Mouse (Mus musculus) lung, postnatal 14 days (tissue): ENCODE measurements around the gene Rasgef1b.

ENCODE experiments used
- DNase-seq: peaks from one replicate; pipeline ENCODE4 v3.0.0; 2021

Gene Rasgef1b

GRCm38 (mm10) chr5:99728649-99729212 is at the start of gene Rasgef1b:
Gene Rasgef1b, minus strand, starts transcription at chr5:99729065.
- DNase-seq: peak; percentile 73

GRCm38 (mm10) chr5:99775342-99775741 is 46.5 kb upstream of the Rasgef1b start:
- DNase-seq: no peak

DNA sequence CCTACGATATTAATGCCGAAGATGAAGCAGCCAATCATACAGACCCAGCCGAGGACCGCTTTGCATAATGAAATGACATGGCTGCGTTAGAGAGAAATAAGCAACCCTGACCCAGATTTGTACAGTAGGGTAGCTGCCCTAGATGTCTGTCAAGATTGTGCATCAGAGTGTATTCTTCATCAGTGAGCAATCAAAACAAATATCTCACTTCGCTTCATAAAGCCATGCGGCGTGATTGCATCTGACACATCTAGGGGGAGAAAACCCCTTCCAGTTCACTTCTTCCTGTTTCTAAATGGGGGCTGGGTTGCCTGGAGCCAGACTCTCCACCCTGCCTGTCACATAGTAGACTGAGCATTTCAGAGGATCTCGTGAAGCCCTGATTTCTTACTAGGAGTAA is 44.4 kb upstream of the Rasgef1b start:
- DNase-seq: no peak

DNA sequence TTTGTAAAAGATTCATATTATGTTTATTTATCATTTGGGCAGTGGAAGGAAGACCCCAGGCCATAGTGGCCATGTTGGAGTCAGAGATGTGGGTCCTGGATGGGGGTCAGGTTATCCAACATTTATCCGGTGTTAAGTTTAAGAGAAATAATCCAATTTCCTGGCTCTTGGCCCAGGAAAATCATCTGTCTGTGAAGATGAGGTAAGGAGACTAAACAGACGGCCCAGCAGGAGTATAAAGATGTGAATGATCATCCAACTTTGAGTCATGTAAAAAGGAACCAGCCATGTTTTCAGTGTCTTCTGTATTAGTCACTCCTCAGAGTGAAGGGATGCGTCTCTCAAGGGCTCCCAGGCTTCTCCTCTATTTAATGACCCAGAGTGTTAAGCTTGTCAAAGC is 35.4 kb upstream of the Rasgef1b start:
- no peak for DNase-seq

- DNase-seq: no peak
Measured at GRCm38 (mm10) chr5:99758859-99759258, 30.0 kb upstream of the Rasgef1b start.

- DNase-seq: no peak
Measured at GRCm38 (mm10) chr5:99753843-99754242, 25.0 kb upstream of the Rasgef1b start.

- no peak for DNase-seq
Measured at GRCm38 (mm10) chr5:99753368-99753767, 24.5 kb upstream of the Rasgef1b start.

DNA sequence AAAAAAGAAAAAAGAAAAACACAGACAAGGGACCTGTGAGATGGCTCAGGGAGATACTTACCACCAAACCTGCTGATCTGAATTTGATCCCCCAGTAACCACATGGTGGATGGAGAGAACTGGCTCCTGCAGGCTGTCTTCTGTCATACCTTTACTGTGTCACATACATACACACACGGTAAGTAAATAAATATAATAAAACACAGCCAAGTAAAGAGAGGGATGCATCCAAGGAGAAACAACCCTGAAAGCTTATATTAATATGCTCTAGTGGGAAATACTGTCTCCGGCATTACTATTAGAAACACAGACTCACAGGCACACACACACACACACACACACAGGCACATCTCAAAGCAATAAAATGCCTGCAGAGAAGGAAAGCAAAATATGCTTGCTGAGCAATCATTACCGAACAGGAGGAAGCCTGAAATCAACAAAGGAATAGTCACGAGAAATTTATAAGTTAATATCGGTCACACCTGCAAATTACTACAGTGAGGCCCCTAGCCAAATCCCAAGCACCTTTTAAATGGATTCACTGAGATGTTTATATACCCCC is 23.9 kb upstream of the Rasgef1b start:
- DNase-seq: no peak

- DNase-seq: no peak
Measured at GRCm38 (mm10) chr5:99748417-99748816, 19.6 kb upstream of the Rasgef1b start.

DNA sequence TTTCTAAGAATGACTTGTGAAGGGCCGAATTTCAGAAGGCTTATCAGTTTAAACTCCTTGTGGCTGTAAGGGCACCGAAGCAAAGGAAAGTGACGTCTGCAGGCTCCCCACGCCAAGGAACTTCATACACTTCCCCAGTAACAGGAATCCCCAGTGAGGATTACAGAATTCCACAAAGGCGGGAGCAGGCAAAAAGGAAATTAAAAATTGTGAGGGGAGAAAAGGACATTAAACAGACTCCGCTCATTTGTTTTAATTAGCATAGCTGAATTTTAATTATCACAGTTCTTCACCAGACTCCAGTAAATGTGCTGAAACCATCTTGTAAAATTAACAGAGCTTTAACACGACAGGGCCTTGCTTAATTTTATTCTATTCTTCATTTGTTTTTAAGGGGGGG is 17.2 kb upstream of the Rasgef1b start:
- no peak for DNase-seq

DNA sequence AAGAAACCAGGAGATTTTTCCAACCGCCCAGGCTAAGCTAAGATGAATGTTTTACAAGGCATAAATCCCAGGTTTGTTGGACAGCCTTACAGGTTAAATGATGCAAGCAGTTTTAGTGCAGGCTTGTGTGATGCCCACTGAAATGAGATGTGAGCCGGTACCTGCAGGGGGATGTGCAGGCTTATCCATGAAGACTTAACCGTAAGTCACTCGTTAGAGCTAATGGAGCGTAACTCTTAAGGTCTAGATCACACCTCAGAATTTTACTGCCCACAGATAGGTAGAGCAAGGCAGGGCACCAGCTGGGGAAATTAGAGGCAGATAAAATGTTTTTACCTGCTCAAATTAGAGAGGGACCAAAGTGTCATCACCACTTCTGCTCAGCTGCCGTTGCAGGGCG is 14.0 kb upstream of the Rasgef1b start:
- no peak for DNase-seq

DNA sequence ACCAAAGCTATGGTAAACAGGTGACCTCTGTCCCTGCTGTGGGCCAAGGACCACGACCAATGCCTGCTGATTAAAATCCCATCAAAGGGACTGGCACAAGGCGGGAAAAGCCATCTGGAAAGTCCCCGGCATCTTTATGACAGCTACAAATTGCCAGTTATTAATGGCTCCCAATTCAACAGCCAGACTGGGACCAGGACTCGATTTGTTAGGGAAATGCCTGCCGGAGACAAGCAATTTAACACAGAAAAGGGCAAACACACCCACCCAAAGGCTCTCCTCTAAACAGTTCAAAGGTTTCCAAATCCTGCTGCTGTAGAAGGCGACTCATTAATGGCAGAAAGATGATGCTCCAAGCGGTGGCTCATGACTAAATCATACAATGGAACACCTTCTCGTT is 13.2 kb upstream of the Rasgef1b start:
- DNase-seq: no peak

DNA sequence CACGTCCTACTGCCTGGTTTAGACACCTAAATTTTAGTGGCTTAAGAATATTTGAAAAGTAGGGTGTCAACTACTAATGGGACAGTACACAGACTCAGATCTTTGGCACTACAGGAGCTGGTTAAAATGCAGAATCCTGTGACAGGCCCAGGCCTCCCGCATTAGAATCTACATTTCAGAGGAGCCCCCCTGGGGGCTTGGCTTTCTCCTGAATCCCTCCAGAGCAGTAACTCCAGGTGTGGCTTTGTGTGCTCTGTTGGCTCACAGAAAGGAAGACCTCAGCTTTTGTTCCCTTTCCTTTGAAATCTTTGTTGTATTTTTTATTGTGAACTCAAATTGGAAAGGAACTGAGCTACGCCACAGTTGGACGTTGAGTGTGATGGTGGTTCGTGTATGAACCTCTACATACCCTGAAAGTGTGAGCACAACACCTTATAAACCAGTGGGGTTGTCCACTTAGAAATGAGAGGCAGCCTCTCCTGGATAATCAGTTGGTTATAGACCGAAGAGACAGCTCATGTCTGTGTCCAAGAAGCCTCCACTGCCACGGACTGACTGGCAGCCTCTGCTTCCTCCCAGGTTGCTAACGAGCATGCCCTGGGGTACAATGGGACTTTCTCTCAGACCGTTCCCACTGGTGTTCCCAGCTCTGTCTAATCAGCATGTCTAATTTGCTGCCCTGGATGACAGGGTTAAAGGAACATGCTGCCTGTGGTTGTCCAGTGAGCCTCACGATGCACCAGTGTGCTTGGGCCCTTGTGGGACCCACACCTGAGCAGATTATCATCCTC is 9.3 kb upstream of the Rasgef1b start:
- DNase-seq: no peak

DNA sequence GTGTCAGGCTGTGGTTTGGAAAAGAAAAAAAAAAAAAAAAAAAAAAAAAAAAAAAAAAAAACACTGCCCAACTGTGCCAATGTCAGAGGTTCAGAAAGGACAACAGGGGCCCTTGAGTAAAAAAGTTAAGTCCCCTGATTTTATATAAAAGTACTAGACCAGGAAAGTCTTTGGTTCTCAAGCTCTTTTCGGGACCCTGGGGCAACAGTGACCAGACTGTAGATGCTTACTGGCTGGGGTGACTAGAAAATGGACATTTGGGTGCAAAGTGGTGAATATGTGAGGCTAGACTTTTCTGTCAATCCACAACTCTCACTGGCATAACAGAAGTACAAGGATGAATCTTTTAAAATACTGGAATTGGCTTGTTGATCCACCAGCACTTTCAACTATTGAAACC is 1.1 kb upstream of the Rasgef1b start:
- DNase-seq: no peak

DNA sequence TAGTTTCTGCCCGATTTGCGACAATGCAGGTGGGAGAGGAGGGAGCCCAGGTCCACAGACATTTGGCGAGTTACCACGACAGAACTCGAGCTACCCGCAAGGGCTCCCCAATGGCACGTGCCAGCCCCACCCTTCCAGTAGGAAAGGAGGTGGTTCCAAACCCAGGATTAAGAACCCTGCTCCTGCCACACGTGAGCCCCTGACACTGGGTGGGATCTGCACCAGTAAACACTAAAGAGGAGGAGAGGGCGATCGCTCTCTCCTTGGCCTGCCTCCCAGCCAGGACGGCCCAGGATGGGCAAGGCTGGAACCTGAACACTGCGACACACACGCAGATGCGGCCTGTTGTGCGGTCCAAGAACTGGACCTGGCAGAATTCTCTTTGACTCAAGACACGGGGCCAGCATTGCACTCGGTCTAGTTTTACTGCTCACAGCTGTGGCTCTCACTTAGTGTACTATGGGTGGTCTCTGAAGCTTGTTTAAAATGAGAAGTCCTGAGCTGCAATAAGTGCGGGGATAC is 557 bp upstream of the Rasgef1b start:
- peak; percentile 8 for DNase-seq

DNA sequence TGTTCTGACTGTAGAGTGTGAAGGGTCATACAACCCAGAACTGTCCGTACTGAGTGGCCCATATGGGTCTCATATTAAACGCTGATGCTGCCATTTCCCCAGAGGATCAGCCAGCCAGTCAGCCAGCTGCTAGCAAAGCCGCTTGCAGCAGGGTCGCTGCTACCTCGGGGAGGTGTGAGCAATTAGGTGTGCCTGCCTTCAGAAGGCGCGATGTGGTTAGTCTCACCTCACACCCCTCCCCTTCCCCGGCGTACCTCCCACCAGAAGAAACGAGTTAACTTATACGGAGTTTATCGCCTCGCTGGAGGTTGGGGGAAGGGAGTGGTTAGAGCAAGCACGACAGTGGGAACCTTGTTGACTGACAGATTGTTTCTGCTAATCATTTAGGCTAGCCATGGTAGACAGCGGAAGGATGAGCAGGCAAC is 826 bp downstream of the Rasgef1b start:
- peak; percentile 2 for DNase-seq

DNA sequence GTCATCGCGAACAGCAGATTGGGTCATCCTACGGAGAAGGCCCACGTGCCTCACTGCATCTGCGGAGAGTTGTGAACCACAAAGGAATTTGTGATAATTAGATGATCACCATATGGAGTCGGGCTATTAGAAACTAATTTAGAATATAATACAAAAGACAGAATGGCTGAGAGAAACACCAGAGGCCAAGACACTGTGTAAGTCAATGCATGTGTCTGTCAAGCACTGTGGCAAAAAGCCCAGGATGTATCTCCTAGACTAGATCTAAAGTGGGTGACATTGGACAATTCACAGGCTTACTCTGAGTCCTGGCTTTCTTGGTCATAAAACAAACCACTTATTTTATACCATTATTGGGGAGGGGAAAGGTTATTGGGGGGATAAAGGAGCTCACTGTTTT is 4.9 kb downstream of the Rasgef1b start:
- DNase-seq: no peak

- no peak for DNase-seq
Measured at GRCm38 (mm10) chr5:99722310-99722709, 6.6 kb downstream of the Rasgef1b start.

- DNase-seq: no peak
Measured at GRCm38 (mm10) chr5:99720554-99720953, 8.3 kb downstream of the Rasgef1b start.

DNA sequence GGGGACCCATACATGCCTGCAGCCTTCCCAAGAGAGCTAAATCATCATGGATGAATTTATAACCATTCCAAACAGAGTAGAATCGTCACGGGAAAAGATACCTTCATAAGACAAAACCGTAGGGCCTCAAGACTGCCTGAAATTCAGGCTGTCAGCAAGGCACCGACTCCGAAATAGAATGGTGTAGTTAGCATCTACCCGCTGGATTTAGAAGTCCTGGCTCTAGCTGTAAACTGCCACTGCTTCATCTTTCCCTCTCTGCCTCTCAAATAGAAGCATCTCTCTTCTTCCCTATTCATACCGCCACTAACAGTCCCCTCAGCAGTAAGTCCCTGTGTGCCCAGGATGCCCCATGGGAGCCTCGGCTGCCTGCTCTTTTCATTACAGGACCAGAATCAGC is 10.9 kb downstream of the Rasgef1b start:
- no peak for DNase-seq

DNA sequence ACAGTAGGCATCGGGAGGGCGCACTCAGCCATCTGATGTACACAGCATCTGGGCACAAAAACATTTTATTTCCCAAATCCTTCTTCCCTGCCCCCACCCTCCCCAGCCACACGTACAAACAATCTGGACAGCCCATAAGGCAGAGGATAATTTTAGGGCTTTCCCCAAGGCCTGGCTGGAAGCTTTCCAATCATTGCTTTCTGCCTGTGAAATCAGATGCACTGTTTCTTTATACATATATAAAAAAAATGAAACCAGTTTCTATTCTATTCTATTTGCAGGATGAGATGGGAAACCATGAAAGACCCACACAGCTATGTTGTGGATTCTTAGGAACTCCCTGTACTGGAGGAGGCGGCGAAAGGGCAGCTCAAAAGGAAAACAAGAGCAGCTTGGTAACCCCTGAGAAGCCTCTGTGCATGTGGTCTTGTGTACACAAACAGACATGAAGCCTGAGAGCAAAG is 13.6 kb downstream of the Rasgef1b start:
- no peak for DNase-seq

- no peak for DNase-seq
Measured at GRCm38 (mm10) chr5:99711947-99712346, 16.9 kb downstream of the Rasgef1b start.

GRCm38 (mm10) chr5:99708706-99709105 is 20.2 kb downstream of the Rasgef1b start:
- peak; percentile 4 for DNase-seq

DNA sequence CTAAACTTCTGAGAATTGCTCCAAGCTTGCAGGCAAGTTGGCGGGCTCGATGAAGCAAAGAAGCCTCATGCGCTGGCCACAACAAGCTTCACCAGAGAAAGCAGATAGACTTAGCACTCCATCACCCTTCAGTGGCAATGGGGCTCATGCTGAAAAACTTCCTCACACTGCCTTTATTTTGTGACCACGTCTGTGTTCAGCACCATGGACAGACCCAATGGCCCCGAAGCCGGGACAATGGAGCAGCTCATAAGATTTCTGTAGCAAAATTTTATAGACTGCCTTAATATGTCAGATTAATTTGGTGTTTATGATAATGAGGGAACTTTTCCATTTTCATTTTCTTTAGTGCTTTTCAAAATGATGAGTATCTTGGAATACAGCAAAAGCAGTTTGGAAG is 21.6 kb downstream of the Rasgef1b start:
- peak; percentile 51 for DNase-seq
